Mouse (Mus musculus): ENCODE results near the gene Ebf1.

The Ebf1 gene

DNA sequence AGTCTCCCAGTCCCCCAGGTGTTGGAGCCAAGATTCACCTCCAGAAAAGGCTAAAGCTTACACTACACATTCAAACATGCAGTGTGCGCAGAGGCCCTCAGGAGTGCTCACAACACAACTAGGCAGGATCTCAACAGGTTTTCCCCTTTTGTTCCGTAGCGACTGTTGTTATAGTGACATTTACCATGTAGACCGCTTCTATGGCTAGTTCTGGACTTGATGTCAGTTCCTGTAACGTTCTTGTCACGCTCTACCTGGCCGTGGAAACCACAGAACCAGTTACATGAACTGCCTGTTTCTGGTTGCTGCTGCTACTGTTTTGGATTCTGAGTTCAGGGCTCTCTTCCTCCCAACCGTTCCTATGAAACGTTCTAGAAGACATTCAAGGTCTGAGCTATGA is 333.2 kb downstream of the Ebf1 start:
- no peak for TF ChIP-seq GATA4 (IDR thresholded peaks at IDR 0.05; ENCODE audit: insufficient replicate concordance, low read length)

- TF ChIP-seq GATA4 (IDR thresholded peaks at IDR 0.05; ENCODE audit: insufficient replicate concordance, low read length) = no peak
Measured at GRCm38 (mm10) chr11:44951506-44951905, 334.4 kb downstream of the Ebf1 start.

DNA sequence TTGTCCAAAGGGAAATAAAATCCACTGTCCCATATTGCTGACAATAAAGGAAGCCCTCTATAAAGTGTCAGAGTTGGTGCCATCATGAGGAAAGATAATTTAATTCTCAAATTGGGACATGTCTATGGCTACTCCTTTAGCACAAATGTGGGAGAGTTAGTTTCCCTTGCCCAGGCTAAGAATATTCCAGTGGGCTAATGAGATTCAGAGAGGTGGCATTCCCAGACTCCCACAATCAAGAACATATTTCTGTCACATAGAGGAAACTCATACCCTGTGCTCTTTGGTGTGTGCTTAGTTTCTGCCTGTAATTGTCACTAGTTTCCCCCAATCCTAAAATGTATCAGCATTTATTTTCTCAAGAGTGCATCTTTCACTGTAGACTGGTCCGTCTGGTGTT is 336.2 kb downstream of the Ebf1 start:
- no peak for TF ChIP-seq GATA4 (IDR thresholded peaks at IDR 0.05; ENCODE audit: insufficient replicate concordance, low read length)

DNA sequence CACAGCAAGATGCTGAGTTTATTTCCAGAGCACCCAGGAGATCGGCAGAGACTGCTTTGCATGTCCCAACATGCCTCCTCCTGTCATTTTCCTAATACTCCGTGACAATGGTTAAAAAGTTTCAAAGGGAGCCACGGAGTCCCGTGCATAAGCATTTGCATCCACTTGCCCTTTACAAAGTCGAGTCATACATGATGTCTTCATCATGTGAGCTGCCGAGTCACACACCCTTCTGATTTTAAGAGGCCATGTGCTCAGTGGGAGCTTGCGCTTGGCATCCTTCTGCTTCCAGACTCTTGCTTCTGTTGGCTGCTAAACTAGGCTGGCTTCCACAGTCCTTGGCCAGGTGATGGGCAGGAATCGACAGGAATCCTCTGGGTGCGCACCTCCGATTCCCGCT is 336.7 kb downstream of the Ebf1 start:
- TF ChIP-seq GATA4 (IDR thresholded peaks at IDR 0.05; ENCODE audit: insufficient replicate concordance, low read length) = no peak

- TF ChIP-seq GATA4 (IDR thresholded peaks at IDR 0.05; ENCODE audit: insufficient replicate concordance, low read length) = no peak
Measured at GRCm38 (mm10) chr11:44954362-44954761, 337.2 kb downstream of the Ebf1 start.

DNA sequence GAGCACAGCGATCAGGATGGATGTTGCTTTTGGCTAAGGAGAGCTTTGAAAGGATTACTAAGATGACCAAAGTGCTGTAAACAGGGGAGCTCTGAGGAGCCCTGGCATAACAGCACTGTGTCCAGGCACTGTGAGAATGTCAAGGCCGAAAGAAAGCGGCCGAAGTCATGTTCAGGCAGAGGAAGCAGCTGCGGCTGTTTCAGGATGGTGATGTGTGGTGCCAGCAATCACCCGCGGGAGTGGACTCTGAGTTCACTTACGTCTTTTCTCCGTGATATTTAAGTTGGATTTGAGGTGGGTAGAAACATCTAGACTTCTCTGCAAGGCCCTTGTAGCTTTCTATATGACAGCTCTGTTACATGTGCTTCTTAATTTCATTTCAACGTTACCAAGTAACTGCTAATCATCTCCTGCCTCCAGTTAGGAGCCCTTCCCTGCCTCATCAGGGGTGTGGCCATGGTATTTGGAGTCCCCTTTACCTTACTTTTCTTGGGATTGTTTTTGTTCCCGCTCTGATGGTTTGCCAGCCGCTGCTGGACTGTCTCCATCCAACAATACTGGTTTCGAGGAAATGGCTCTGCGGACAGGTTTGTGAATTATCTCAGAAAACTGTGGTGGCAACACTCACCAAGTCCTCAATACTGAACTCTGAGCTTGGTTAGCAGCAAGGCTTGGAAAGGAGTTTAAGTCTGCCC is 345.8 kb downstream of the Ebf1 start:
- no peak for TF ChIP-seq GATA4 (IDR thresholded peaks at IDR 0.05; ENCODE audit: insufficient replicate concordance, low read length)

GRCm38 (mm10) chr11:44969011-44969410 is 351.9 kb downstream of the Ebf1 start:
- TF ChIP-seq GATA4 (IDR thresholded peaks at IDR 0.05; ENCODE audit: insufficient replicate concordance, low read length) = no peak

DNA sequence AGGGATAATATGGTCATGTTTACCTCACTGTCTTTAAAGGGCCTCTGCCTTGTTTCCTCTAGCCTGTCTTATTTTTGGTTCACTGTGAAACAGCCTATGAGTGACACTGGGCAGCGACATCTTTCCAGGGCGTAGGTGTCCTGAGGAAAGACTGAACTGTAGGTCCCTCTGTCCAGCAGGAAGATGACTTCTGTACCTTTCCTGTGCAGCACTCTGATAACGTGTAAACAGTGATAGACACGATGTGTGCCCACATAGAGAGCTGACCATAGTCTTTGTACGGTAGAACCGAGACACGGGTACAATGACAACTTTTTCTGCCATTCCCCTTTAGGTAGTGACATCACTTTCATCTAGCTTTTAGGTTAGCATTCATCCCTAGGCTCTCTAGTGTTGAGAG is 357.2 kb downstream of the Ebf1 start:
- no peak for TF ChIP-seq GATA4 (IDR thresholded peaks at IDR 0.05; ENCODE audit: insufficient replicate concordance, low read length)

DNA sequence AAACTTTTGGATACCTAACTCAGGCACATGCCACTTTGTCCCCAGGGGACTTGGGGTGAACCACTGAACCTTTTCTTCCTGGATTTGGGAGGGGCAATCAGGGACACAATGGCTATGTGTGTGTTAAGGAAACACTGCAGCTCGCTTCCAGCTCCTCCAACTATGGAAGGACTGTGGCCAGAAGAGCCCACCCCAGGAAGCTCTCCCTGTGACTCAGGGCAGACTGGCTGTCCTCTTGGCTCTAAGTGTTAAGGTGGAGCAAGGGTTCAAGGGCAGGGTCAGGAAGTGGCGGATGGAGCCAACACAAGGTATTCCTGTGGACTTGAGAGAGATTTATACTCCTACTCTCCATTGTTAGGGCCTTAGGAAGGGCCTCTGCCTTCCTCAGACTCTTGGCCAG is 358.0 kb downstream of the Ebf1 start:
- no peak for TF ChIP-seq GATA4 (IDR thresholded peaks at IDR 0.05; ENCODE audit: insufficient replicate concordance, low read length)

- no peak for TF ChIP-seq GATA4 (IDR thresholded peaks at IDR 0.05; ENCODE audit: insufficient replicate concordance, low read length)
Measured at GRCm38 (mm10) chr11:44976254-44976802, 359.2 kb downstream of the Ebf1 start.

GRCm38 (mm10) chr11:44977921-44978397 is 360.8 kb downstream of the Ebf1 start:
- no peak for TF ChIP-seq GATA4 (IDR thresholded peaks at IDR 0.05; ENCODE audit: insufficient replicate concordance, low read length)

DNA sequence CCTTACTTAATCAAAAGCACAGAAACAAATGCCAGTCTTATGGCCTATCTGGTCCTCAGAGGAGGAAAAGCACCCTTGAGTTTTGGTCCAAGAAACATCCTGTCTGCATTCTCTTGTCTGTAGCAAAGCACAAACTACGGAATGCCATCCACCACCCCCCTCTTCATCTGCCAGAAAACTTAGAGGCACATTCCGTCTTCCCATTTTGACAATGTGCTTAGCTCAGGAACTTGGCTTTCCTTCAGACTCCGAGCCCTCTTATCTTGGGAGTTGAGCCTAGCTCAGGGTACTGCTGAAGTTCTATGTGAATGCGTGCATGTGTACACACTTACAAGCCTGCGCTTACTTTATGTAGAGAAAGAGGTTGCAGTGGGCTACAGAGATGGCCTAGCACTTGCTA is 362.3 kb downstream of the Ebf1 start:
- no peak for TF ChIP-seq GATA4 (IDR thresholded peaks at IDR 0.05; ENCODE audit: insufficient replicate concordance, low read length)

DNA sequence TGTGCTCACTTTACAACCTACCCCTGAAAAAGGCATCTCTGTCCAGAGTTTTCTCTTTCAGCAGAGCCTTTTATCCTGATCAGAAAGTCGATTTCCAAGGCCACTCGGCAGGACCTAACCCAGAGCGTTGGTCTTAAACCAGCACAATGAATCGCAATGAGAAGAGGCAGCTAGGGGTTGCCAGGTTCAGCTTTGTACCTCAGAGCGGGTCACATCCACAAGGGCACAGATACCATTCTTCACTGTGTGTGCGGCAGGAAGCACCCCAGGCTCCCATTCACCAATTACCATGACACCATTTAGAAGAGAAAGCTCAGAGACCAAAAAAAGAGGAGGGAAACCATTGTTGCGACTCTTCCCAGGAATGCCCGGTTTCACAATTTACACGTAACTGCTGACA is 365.1 kb downstream of the Ebf1 start:
- TF ChIP-seq GATA4 (IDR thresholded peaks at IDR 0.05; ENCODE audit: insufficient replicate concordance, low read length) = no peak

DNA sequence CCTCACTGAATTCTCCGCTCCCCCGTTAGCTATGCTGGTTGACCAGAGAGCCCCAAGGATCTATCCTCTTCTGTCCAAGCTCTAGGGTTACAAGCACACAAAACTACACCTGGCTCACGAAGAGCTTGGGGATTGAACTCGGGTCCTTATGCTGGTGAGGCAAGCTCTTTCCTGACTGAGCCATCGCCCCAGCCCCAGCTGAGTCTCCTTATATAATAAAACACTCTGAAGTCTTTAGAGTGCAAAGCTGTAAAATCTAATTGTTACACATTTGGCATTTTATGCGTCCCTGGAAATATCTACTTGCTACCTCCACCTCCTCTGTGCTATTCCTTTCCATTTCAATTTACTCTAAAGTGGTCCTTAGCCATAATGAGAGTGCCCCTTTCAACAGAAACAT is 366.8 kb downstream of the Ebf1 start:
- no peak for TF ChIP-seq GATA4 (IDR thresholded peaks at IDR 0.05; ENCODE audit: insufficient replicate concordance, low read length)

- TF ChIP-seq GATA4 (IDR thresholded peaks at IDR 0.05; ENCODE audit: insufficient replicate concordance, low read length) = no peak
Measured at GRCm38 (mm10) chr11:44984381-44984780, 367.3 kb downstream of the Ebf1 start.

DNA sequence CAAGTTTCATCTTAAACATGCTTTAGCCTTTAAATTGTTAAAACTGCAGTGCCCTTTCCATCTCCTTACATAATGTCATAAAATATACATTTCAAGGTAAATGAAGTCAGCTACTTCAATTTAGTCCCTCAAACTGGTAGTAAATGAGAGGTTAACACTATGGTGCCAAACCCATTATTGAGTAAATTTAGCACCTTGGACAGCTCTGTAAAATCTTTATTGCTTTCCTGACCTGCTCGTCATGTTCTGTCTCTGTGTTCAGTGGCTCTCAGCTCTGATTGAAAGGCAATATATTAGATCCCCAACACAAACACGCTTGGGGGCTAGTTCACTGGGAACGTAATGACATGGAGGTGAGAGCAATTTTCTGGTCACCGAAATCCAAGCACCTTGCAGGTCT is 370.7 kb downstream of the Ebf1 start:
- no peak for TF ChIP-seq GATA4 (IDR thresholded peaks at IDR 0.05; ENCODE audit: insufficient replicate concordance, low read length)
